In the genomic region with DNA sequence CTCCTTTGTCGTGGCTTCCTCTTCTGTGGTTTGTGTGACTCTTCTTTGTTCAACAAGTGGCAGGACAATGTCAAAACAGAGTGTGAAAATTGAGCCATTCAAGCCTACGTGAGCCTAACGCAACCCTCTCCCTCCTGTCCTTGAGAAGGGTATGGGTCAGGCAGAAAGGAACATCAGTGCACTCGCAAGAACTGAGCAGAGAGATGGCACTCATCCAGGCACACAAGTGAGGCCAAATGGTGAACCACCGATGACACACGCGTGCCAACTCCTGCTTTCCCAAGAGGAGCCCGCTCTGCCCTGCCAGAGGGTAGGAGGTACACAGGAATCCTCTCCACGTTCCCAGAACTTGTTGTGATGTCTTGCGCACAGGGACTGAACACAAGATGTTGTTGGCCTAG, we compare ENCODE assay signal across 11 mouse cellular contexts. TPM values are rescaled to one million over a fixed set of nuclear protein-coding genes. Genes with fewer than 3 reads are reported as not detected.
DNase-seq lines count a peak whose midpoint lies in the region; ATAC-seq lines count a peak whose summit lies in the region.
"Had no signal": no experiment of that assay in that cellular context is flagged by ENCODE, and none has a peak within 500 bp of the region (broad histone marks: within the 10 kb centered on the region; RNA-seq: fewer than 3 reads in every experiment).

No protein-coding gene starts in this region.

- no peaks in the 10 kb centered on the region for H3K36me3 ChIP-seq in heart, embryonic 12.5 days
- no peaks in the 10 kb centered on the region for H3K36me3 ChIP-seq in forebrain, embryonic 10.5 days (replicated peaks)
- no peaks in the 10 kb centered on the region for H3K36me3 ChIP-seq in midbrain, embryonic 14.5 days (ENCODE audit: control insufficient read depth, insufficient read depth, low read length)
- H3K36me3 ChIP-seq: embryonic facial prominence, embryonic 12.5 days; stomach, embryonic 15.5 days had no signal

- H3K4me3 ChIP-seq in heart, embryonic 12.5 days: no peak overlapping the region
- H3K4me3 ChIP-seq in forebrain, embryonic 10.5 days: no peak overlapping the region
- H3K4me3 ChIP-seq in midbrain, embryonic 14.5 days (replicated peaks; ENCODE audit: low read depth, low read length): no peak overlapping the region
- H3K4me3 ChIP-seq: embryonic facial prominence, embryonic 12.5 days; stomach, embryonic 15.5 days had no signal

- no peak overlapping the region for H3K4me2 ChIP-seq in heart, embryonic 12.5 days
- no peak overlapping the region for H3K4me2 ChIP-seq in midbrain, embryonic 14.5 days (ENCODE audit: low read length)
- H3K4me2 ChIP-seq: embryonic facial prominence, embryonic 12.5 days; stomach, embryonic 15.5 days had no signal

- 76% methylated on average over 10 of the region's 10 CpGs for WGBS in heart, embryonic 12.5 days
- WGBS in forebrain, embryonic 10.5 days: 81% methylated on average over 10 of the region's 10 CpGs
- WGBS in midbrain, embryonic 14.5 days: 63% methylated on average over 10 of the region's 10 CpGs

- peaks cover 22% of the 10 kb centered on the region for H3K4me1 ChIP-seq in heart, embryonic 12.5 days (replicated peaks)
- H3K4me1 ChIP-seq in forebrain, embryonic 10.5 days: peaks cover 5% of the 10 kb centered on the region; the same call in 1 of the 2 replicates
- no peaks in the 10 kb centered on the region for H3K4me1 ChIP-seq in midbrain, embryonic 14.5 days (ENCODE audit: control insufficient read depth, insufficient read depth, low read length)
- H3K4me1 ChIP-seq: stomach, embryonic 15.5 days had no signal

- no peak overlapping the region for H3K27ac ChIP-seq in heart, embryonic 12.5 days (ENCODE audit: poor library complexity, severe bottlenecking)
- no peak overlapping the region for H3K27ac ChIP-seq in forebrain, embryonic 10.5 days
- no peak overlapping the region for H3K27ac ChIP-seq in midbrain, embryonic 14.5 days (replicated peaks; ENCODE audit: low read depth, low read length)
- H3K27ac ChIP-seq: embryonic facial prominence, embryonic 12.5 days; liver, embryonic 14.5 days; stomach, embryonic 15.5 days had no signal

- H3K27me3 ChIP-seq in heart, embryonic 12.5 days (replicated peaks): no peaks in the 10 kb centered on the region
- H3K27me3 ChIP-seq in forebrain, embryonic 10.5 days (ENCODE audit: poor library complexity, severe bottlenecking): no peaks in the 10 kb centered on the region
- H3K27me3 ChIP-seq in midbrain, embryonic 14.5 days (ENCODE audit: control insufficient read depth, insufficient read depth, low read length): no peaks in the 10 kb centered on the region
- H3K27me3 ChIP-seq: embryonic facial prominence, embryonic 12.5 days; stomach, embryonic 15.5 days had no signal

- H3K9me3 ChIP-seq in heart, embryonic 12.5 days (replicated peaks): no peaks in the 10 kb centered on the region
- no peaks in the 10 kb centered on the region for H3K9me3 ChIP-seq in forebrain, embryonic 10.5 days
- no peaks in the 10 kb centered on the region for H3K9me3 ChIP-seq in midbrain, embryonic 14.5 days (ENCODE audit: control insufficient read depth, low read length)
- H3K9me3 ChIP-seq: embryonic facial prominence, embryonic 12.5 days; stomach, embryonic 15.5 days had no signal

- ATAC-seq in heart, embryonic 12.5 days (ENCODE audit: insufficient number of reproducible peaks, low FRiP score): no peak
- no peak for ATAC-seq in midbrain, embryonic 14.5 days (ENCODE audit: low FRiP score, low TSS enrichment)

- DNase-seq in heart, adult 11 months: peak; percentile 97
- DNase-seq in Muller cell, postnatal 12 days (ENCODE audit: inconsistent ontology term): peak; percentile 55
- DNase-seq in cerebellum, postnatal 10 days: peak; percentile 86 to 91
- peak; percentile 83 for DNase-seq in heart, postnatal 4 days
- DNase-seq in forebrain, embryonic 10.5 days (ENCODE audit: extremely low spot score, low spot score): no peak
- DNase-seq in midbrain, embryonic 14.5 days: no peak
- no peak for DNase-seq in left cerebral cortex, adult 18-20 months (ENCODE audit: low spot score in 2 of 2)

- no peak overlapping the region for H3K9ac ChIP-seq in heart, embryonic 12.5 days
- no peak overlapping the region for H3K9ac ChIP-seq in midbrain, embryonic 14.5 days (replicated peaks; ENCODE audit: low read length)
- H3K9ac ChIP-seq: embryonic facial prominence, embryonic 12.5 days; liver, embryonic 14.5 days; stomach, embryonic 15.5 days had no signal

RNA-seq across cellular contexts. Expression of gene Adcy9, which starts 50.2 kb away (rescaled TPM):
- 0.88 and 1.4 TPM in 2 replicates for polyA plus RNA-seq in heart, embryonic 12.5 days (2016; fragmentation: Nextera tagmentation; extraction: Ambion mirVana)
- total RNA-seq in heart, postnatal 4 days (2021): 10 to 100 TPM; 15.2 to 18.0 TPM
- 0.30 and 0.35 TPM in 2 replicates for polyA plus RNA-seq in forebrain, embryonic 10.5 days (2016; fragmentation: Nextera tagmentation; extraction: Ambion mirVana)
- polyA plus RNA-seq in midbrain, embryonic 14.5 days (2014; fragmentation: Nextera tagmentation; extraction: Ambion mirVana): 5.3 and 5.8 TPM in 2 replicates
- total RNA-seq in left cerebral cortex, adult 18-20 months (2021): 10 to 100 TPM; 67.3 to 74.0 TPM

Comparison
In these comparisons a context has a peak if more than half of its experiments do, and no peak if none do; other contexts are left out.
1. DNase-seq: peak in heart, adult 11 months (single experiment), Muller cell, postnatal 12 days (single experiment), cerebellum, postnatal 10 days (2 of 2) and heart, postnatal 4 days (single experiment); none in forebrain, embryonic 10.5 days (single experiment), midbrain, embryonic 14.5 days (single experiment) and left cerebral cortex, adult 18-20 months (0 of 2).